Mouse (Mus musculus): ENCODE results near the gene Psma7. TPM values are rescaled to one million over a fixed set of nuclear protein-coding genes. Genes with fewer than 3 reads are reported as not detected.

The Psma7 gene
- polyA plus RNA-seq, 1 experiment, result 115 TPM

GRCm38 (mm10) chr2:180071671-180072070 is 29.4 kb upstream of the Psma7 start:
- Histone ChIP-seq H3K4me3 (replicated peaks; ENCODE audit: extremely low read depth, low read depth, low read length) (no peak overlapping the region), H3K4me1 (ENCODE audit: control insufficient read depth, insufficient read depth, low read length) (peaks cover 8% of the 10 kb centered on the region)
- DNase-seq, result no peak
- TF ChIP-seq CTCF (IDR thresholded peaks at IDR 0.05; ENCODE audit: insufficient read depth, low read length) (no peak), POLR2A (IDR thresholded peaks at IDR 0.05; ENCODE audit: borderline replicate concordance, extremely low read depth, low read depth, low read length) (no peak)
- WGBS, result 89% methylated on average over 2 of the region's 2 CpGs

- peak within 1 kb of the TSS; percentile 91 for H3K4me3 ChIP-seq (replicated peaks; ENCODE audit: extremely low read depth, low read depth, low read length)
- peak; percentile 97 for DNase-seq
Observed at GRCm38 (mm10) chr2:180070481-180071453, 28.5 kb upstream of the Psma7 start, which contains the start of gene Mtg2. Mtg2 (plus strand) TSS chr2:180070588.

GRCm38 (mm10) chr2:180069770-180070480 is 27.7 kb upstream of the Psma7 start:
- WGBS, result 30% methylated on average over 20 of the region's 20 CpGs
- TF ChIP-seq CTCF (IDR thresholded peaks at IDR 0.05; ENCODE audit: insufficient read depth, low read length) (no peak), POLR2A (IDR thresholded peaks at IDR 0.05; ENCODE audit: borderline replicate concordance, extremely low read depth, low read depth, low read length) (no peak)
- no peak for DNase-seq
- Histone ChIP-seq H3K4me1 (ENCODE audit: control insufficient read depth, insufficient read depth, low read length) (peaks cover 8% of the 10 kb centered on the region), H3K4me3 (replicated peaks; ENCODE audit: extremely low read depth, low read depth, low read length) (peak overlapping the region; percentile 91)

More at GRCm38 (mm10) chr2:180070481-180071453, 28.5 kb upstream of the Psma7 start, which contains the start of gene Mtg2:
- peak; percentile 86 for TF ChIP-seq POLR2A (IDR thresholded peaks at IDR 0.05; ENCODE audit: borderline replicate concordance, extremely low read depth, low read depth, low read length)
- no peak for TF ChIP-seq CTCF (IDR thresholded peaks at IDR 0.05; ENCODE audit: insufficient read depth, low read length)
- peaks cover 8% of the 10 kb centered on the region for H3K4me1 ChIP-seq (ENCODE audit: control insufficient read depth, insufficient read depth, low read length)
- WGBS, result 4% methylated on average over 58 of the region's 58 CpGs

- Histone ChIP-seq H3K4me3 (replicated peaks; ENCODE audit: extremely low read depth, low read depth, low read length) (no peak overlapping the region), H3K4me1 (ENCODE audit: control insufficient read depth, insufficient read depth, low read length) (no peaks in the 10 kb centered on the region)
- TF ChIP-seq CTCF (IDR thresholded peaks at IDR 0.05; ENCODE audit: insufficient read depth, low read length) (no peak), POLR2A (IDR thresholded peaks at IDR 0.05; ENCODE audit: borderline replicate concordance, extremely low read depth, low read depth, low read length) (no peak)
- 88% methylated on average over 11 of the region's 11 CpGs for WGBS
- DNase-seq, result no peak
Observed at GRCm38 (mm10) chr2:180063338-180064131, 21.3 kb upstream of the Psma7 start.

- peaks cover 3% of the 10 kb centered on the region for H3K4me1 ChIP-seq (ENCODE audit: control insufficient read depth, insufficient read depth, low read length)
- H3K4me3 ChIP-seq (replicated peaks; ENCODE audit: extremely low read depth, low read depth, low read length), result no peak overlapping the region
- TF ChIP-seq CTCF (IDR thresholded peaks at IDR 0.05; ENCODE audit: insufficient read depth, low read length) (no peak), POLR2A (IDR thresholded peaks at IDR 0.05; ENCODE audit: borderline replicate concordance, extremely low read depth, low read depth, low read length) (no peak)
- 96% methylated on average over 9 of the region's 9 CpGs for WGBS
- no peak for DNase-seq
Observed at GRCm38 (mm10) chr2:180053001-180053400, 10.8 kb upstream of the Psma7 start.

- no peak for DNase-seq
- Histone ChIP-seq H3K4me3 (replicated peaks; ENCODE audit: extremely low read depth, low read depth, low read length) (no peak overlapping the region), H3K4me1 (ENCODE audit: control insufficient read depth, insufficient read depth, low read length) (peaks cover 3% of the 10 kb centered on the region)
- whole genome bisulfite sequencing, result 91% methylated on average over 14 of the region's 14 CpGs
- TF ChIP-seq POLR2A (IDR thresholded peaks at IDR 0.05; ENCODE audit: borderline replicate concordance, extremely low read depth, low read depth, low read length) (no peak), CTCF (IDR thresholded peaks at IDR 0.05; ENCODE audit: insufficient read depth, low read length) (peak; percentile 43; the same call in 1 of the 2 replicates)
Observed at GRCm38 (mm10) chr2:180051986-180052733, 9.9 kb upstream of the Psma7 start.

GRCm38 (mm10) chr2:180050986-180051385 is 8.8 kb upstream of the Psma7 start:
- Histone ChIP-seq H3K4me1 (ENCODE audit: control insufficient read depth, insufficient read depth, low read length) (peaks cover 3% of the 10 kb centered on the region), H3K4me3 (replicated peaks; ENCODE audit: extremely low read depth, low read depth, low read length) (no peak overlapping the region)
- no peak for TF ChIP-seq POLR2A (IDR thresholded peaks at IDR 0.05; ENCODE audit: borderline replicate concordance, extremely low read depth, low read depth, low read length)
- peak; percentile 87 for TF ChIP-seq CTCF (IDR thresholded peaks at IDR 0.05; ENCODE audit: insufficient read depth, low read length)
- 20% methylated on average over 5 of the region's 5 CpGs for WGBS
- peak; percentile 81 for DNase-seq

GRCm38 (mm10) chr2:180047980-180048635 is 5.9 kb upstream of the Psma7 start:
- Histone ChIP-seq H3K4me1 (ENCODE audit: control insufficient read depth, insufficient read depth, low read length) (peaks cover 5% of the 10 kb centered on the region), H3K4me3 (replicated peaks; ENCODE audit: extremely low read depth, low read depth, low read length) (no peak overlapping the region)
- WGBS, result 90% methylated on average over 18 of the region's 18 CpGs
- TF ChIP-seq POLR2A (IDR thresholded peaks at IDR 0.05; ENCODE audit: borderline replicate concordance, extremely low read depth, low read depth, low read length) (no peak), CTCF (IDR thresholded peaks at IDR 0.05; ENCODE audit: insufficient read depth, low read length) (no peak)
- no peak for DNase-seq

All from lung, adult 2 months (tissue).